Mouse (Mus musculus) adrenal gland, adult 8-10 months (tissue): ENCODE results near the gene 1700029J07Rik. TPM values are rescaled to one million over a fixed set of nuclear protein-coding genes. Genes with fewer than 3 reads are reported as not detected.

ENCODE experiments used
- DNase-seq: peaks from one replicate; pipeline ENCODE4 v3.0.0; 2022
- total RNA-seq, 4 experiments: library from RNA; stranded (reverse); gene quantifications; 2 replicates each; pipeline ENCODE4 v1.2.4; 2022

The 1700029J07Rik gene
- total RNA-seq, 4 experiments from 2014 or later = 2.0 to 4.5 (median 3.5) TPM

GRCm38 (mm10) chr8:45946283-45946682 is 28.8 kb downstream of the 1700029J07Rik start:
- no peak for DNase-seq

GRCm38 (mm10) chr8:45936986-45937385 is 38.1 kb downstream of the 1700029J07Rik start:
- no peak for DNase-seq

DNA sequence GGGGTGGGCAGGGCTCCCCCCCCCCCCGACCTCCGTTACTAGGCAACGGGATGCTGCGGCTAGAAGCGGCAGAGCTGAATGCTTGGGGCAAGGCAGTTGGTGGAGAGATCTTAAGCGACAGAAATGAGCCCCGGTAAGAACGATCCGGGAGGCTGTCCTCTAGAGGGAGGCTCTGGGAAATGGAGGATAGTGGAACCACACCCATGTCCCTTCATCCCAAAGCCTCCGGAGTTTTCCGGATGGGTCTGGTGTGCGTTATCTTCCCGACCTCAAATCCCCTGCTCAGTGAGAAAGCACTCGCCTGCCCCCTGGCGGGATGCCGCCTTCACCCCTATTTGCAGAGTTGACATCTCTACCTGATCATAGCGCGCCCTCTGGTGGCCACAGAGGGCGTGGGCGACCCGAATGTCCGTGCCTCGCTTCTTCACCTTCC is 40.5 kb downstream of the 1700029J07Rik start, which contains the start of gene Ccdc110:
Gene Ccdc110, plus strand, starts transcription at position 38 of the 433 bp plus-strand sequence.
- peak; percentile 84 for DNase-seq

- DNase-seq = no peak
Measured at GRCm38 (mm10) chr8:45922116-45922515, 52.9 kb downstream of the 1700029J07Rik start.

- no peak for DNase-seq
Measured at GRCm38 (mm10) chr8:45920392-45920791, 54.7 kb downstream of the 1700029J07Rik start.

DNA sequence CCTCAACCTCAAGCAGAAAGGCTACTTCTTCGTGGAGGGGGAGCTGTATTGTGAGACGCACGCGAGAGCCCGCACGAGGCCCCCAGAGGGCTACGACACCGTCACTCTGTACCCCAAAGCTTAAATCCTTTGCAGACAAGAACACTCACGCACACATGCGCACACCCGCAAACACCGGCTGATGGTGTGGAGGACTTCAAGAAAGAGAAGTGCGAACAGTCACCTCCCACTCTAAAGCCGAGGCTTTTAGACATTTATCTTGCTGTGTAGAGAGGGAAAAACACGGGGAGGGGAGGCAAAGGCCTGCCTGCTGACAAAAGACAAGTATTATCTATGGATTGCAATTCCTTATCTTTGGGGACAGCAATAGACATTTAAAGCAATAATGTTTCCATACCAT is 56.2 kb downstream of the 1700029J07Rik start:
- DNase-seq = no peak

GRCm38 (mm10) chr8:45917040-45917679 is 57.9 kb downstream of the 1700029J07Rik start:
- no peak for DNase-seq

DNA sequence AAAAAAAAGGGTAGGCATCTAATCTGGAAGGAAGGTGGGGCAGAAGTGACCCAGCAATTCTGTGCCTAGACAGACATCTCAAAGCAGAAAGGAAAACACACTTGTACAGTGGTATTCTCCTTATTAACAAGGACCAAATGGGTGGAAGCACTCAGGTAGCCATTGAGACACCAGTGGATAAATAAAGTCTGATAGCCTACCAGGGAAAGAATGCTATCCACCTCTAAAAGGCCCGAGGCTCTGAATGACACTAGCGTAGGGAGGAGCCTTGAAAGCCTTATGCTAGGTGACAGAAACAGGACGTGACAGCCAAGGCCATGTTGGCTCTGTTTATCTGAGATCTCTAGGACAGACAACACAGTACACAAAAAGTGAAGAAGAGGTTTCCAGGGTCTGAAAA is 58.6 kb downstream of the 1700029J07Rik start:
- no peak for DNase-seq

GRCm38 (mm10) chr8:45913707-45914106 is 61.3 kb downstream of the 1700029J07Rik start:
- no peak for DNase-seq

DNA sequence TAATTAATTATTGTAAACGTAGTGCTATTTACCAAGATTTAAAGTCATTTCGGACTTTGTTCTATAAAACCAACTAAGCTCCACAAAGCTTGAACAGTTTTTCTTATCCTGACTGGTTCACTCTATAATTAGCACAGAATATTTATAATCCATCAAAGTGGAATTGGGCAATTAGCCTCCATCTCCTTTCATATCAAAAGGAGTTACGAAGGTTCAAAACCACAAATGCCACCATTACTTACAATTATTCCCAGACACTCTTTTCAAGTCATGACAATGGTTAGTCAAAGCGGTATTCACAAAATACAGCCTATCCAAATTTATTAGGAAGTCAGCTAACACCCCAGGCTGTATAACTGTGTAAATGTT is 68.8 kb downstream of the 1700029J07Rik start:
- no peak for DNase-seq

- no peak for DNase-seq
Measured at GRCm38 (mm10) chr8:45905591-45906250, 69.3 kb downstream of the 1700029J07Rik start.

DNA sequence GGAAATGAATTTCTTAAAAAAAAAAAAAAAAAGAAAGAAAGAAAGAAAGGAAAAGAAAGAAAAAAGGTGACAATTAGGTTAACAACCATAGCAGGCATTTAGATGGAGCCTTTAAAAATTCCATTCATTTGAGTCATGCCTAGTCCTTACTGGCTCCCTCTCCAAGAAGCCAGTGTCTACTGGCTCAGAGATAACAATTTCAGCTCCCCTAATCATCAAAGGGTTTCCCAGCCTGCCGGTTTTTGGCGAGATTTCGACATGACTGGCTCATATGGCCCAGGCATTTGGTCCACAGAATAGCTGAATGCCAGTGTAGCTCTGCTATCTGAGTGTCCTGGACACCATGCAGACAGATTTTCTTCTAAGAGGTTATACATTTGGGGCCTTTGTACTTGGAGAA is 71.4 kb downstream of the 1700029J07Rik start:
- DNase-seq = peak; percentile 21

Other genes starting within 250 kb of the 1700029J07Rik start
- 1 to 10 TPM; 1.3 to 2.2 (median 2.1) TPM for gene Pdlim3, start 89.8 kb downstream of the 1700029J07Rik start, total RNA-seq
- gene Ccdc110, start 40.6 kb downstream of the 1700029J07Rik start, total RNA-seq = not detected
- gene Ufsp2, start 276 bp upstream of the 1700029J07Rik start, total RNA-seq = 10 to 100 TPM; 58.7 to 68.6 (median 63.6) TPM
- under 1 TPM; 0.16 to 0.34 (median 0.27) TPM for gene Lrp2bp, start 24.1 kb upstream of the 1700029J07Rik start, total RNA-seq
- gene Ankrd37, start 30.5 kb upstream of the 1700029J07Rik start, total RNA-seq = 1 to 10 TPM in 2 of 4 experiments, under 1 TPM in 1, not detected in 1; 0.89 to 2.2 (median 1.1) TPM
- 10 to 100 TPM; 24.3 to 28.4 (median 24.9) TPM for gene Cfap97, start 176.5 kb upstream of the 1700029J07Rik start, total RNA-seq
- gene Snx25, start 176.9 kb upstream of the 1700029J07Rik start, total RNA-seq = 10 to 100 TPM; 15.1 to 24.6 (median 19.1) TPM
- 100 to 1,000 TPM; 161 to 210 (median 183) TPM for gene Slc25a4, start 236.0 kb upstream of the 1700029J07Rik start, total RNA-seq